Mouse (Mus musculus) Muller cell, postnatal 12 days (primary cell): Measurements from ENCODE around the gene Mfng.

ENCODE experiments used
- DNase-seq: peaks from one replicate; pipeline ENCODE4 v3.0.0-alpha.2; 2015; ENCODE audit errors: inconsistent ontology term

Mfng gene

GRCm38 (mm10) chr15:78788042-78788441, 14.8 kb upstream of the Mfng start:
- no peak for DNase-seq

GRCm38 (mm10) chr15:78787287-78787856, 14.1 kb upstream of the Mfng start:
- DNase-seq, result no peak

- DNase-seq, result peak; percentile 47
Measured at GRCm38 (mm10) chr15:78786411-78786818, 13.1 kb upstream of the Mfng start.

GRCm38 (mm10) chr15:78785961-78786360, 12.7 kb upstream of the Mfng start:
- DNase-seq, result no peak

- no peak for DNase-seq
Measured at GRCm38 (mm10) chr15:78785258-78785657, 12.0 kb upstream of the Mfng start.

- no peak for DNase-seq
Measured at GRCm38 (mm10) chr15:78784520-78784919, 11.2 kb upstream of the Mfng start.

- DNase-seq, result no peak
Measured at GRCm38 (mm10) chr15:78782348-78783103, 9.3 kb upstream of the Mfng start.

GRCm38 (mm10) chr15:78780908-78781307, 7.6 kb upstream of the Mfng start:
- DNase-seq, result no peak

GRCm38 (mm10) chr15:78780359-78780758, 7.1 kb upstream of the Mfng start:
- no peak for DNase-seq

- DNase-seq, result no peak
Measured at GRCm38 (mm10) chr15:78779690-78780089, 6.4 kb upstream of the Mfng start.

GRCm38 (mm10) chr15:78779253-78779652, 6.0 kb upstream of the Mfng start:
- no peak for DNase-seq

GRCm38 (mm10) chr15:78778077-78778870, 5.0 kb upstream of the Mfng start:
- peak; percentile 63 for DNase-seq

GRCm38 (mm10) chr15:78772856-78773255, 419 bp downstream of the Mfng start:
- no peak for DNase-seq

- DNase-seq, result no peak
Measured at GRCm38 (mm10) chr15:78772368-78772763, 909 bp downstream of the Mfng start.

GRCm38 (mm10) chr15:78771531-78772367, 1.5 kb downstream of the Mfng start:
- no peak for DNase-seq

GRCm38 (mm10) chr15:78770983-78771355, 2.3 kb downstream of the Mfng start:
- no peak for DNase-seq

GRCm38 (mm10) chr15:78770234-78770982, 2.9 kb downstream of the Mfng start:
- no peak for DNase-seq

GRCm38 (mm10) chr15:78769064-78769463, 4.2 kb downstream of the Mfng start:
- DNase-seq, result no peak

- DNase-seq, result no peak
Measured at GRCm38 (mm10) chr15:78763704-78764103, 9.6 kb downstream of the Mfng start.

GRCm38 (mm10) chr15:78763210-78763609, 10.1 kb downstream of the Mfng start:
- no peak for DNase-seq

- DNase-seq, result no peak
Measured at GRCm38 (mm10) chr15:78761112-78761511, 12.2 kb downstream of the Mfng start.
